Mouse (Mus musculus) lung, postnatal 0 days (tissue): ENCODE data around the gene Slc4a1. TPM values are rescaled to one million over a fixed set of nuclear protein-coding genes. Genes with fewer than 3 reads are reported as not detected.
"Not testable (repeated sequence)": the region's sequence is repeated elsewhere in the genome, so short reads cannot be mapped to it uniquely, and the experiment has no call there.

Source experiments
- ATAC-seq: fragments of 200-750 bp; cut with Nextera tagmentation; 2 replicates; pipeline ENCODE4 v1.8.0; 2017; ENCODE audit warnings: moderate library complexity
- DNase-seq: peaks from one replicate; pipeline ENCODE4 v3.0.0-alpha.2; 2016; ENCODE audit warnings: low spot score
- H3K27ac ChIP-seq: fragments of 300-500 bp; sonication (generic); 2 replicates; pipeline ENCODE4 v1.5.1; 2014; ENCODE audit warnings: antibody characterized with exemption, mild to moderate bottlenecking, low read length, mixed read lengths
- H3K27me3 ChIP-seq: fragments of 300-500 bp; sonication (generic); replicated peaks from 2 replicates; pipeline ENCODE4 v1.6.1; 2014; ENCODE audit warnings: low read length, mixed read lengths; ENCODE audit not compliant: insufficient read depth
- H3K36me3 ChIP-seq: fragments of 300-500 bp; sonication (generic); 2 replicates; pipeline ENCODE4 v1.6.1; 2014; ENCODE audit warnings: low read length, mixed read lengths; ENCODE audit not compliant: insufficient read depth
- H3K4me1 ChIP-seq: fragments of 300-500 bp; sonication (generic); 2 replicates; pipeline ENCODE4 v1.6.1; 2014; ENCODE audit warnings: antibody characterized with exemption, low read depth, low read length, mixed read lengths; ENCODE audit not compliant: insufficient read depth
- H3K4me2 ChIP-seq: fragments of 300-500 bp; sonication (generic); replicated peaks from 2 replicates; pipeline ENCODE4 v1.6.1; 2014; ENCODE audit warnings: low read depth, mild to moderate bottlenecking, low read length, moderate library complexity, mixed read lengths
- H3K4me3 ChIP-seq: fragments of 300-500 bp; sonication (generic); 2 replicates; pipeline ENCODE4 v1.5.1; 2014; ENCODE audit warnings: low read depth, low read length
- H3K9ac ChIP-seq: fragments of 300-500 bp; sonication (generic); replicated peaks from 2 replicates; pipeline ENCODE4 v1.6.1; 2014; ENCODE audit warnings: low read depth, mild to moderate bottlenecking
- H3K9me3 ChIP-seq: fragments of 300-500 bp; sonication (generic); 2 replicates; pipeline ENCODE4 v1.6.1; 2016; ENCODE audit warnings: low read length, mixed read lengths
- CTCF ChIP-seq: IDR thresholded peaks from 2 replicates; pipeline ENCODE4 v1.5.1; 2016; ENCODE audit warnings: antibody characterized with exemption, mild to moderate bottlenecking
- EP300 ChIP-seq: IDR thresholded peaks from 2 replicates; pipeline ENCODE4 v1.6.1; 2016; ENCODE audit warnings: antibody characterized with exemption, mild to moderate bottlenecking, control low read depth
- WGBS: fragments of 180-500 bp; shearing (Covaris S2); extraction: QIAGEN DNeasy Blood & Tissue Kit; methylation state at CpG from one replicate; pipeline ENCODE4 v1.1.7; 2014; 5-methylcytosine and 5-hydroxymethylcytosine counted together
- polyA plus RNA-seq: library from polyadenylated mRNA; unstranded; fragments of >200 nt; fragmentation: Nextera tagmentation; extraction: Ambion mirVana; gene quantifications from 2 replicates; pipeline ENCODE4 v1.2.1, GENCODE M21; 2015

Gene Slc4a1
- polyA plus RNA-seq, 1 experiment from 2014 or later, result 9.8 TPM

- Histone ChIP-seq H3K27ac (no peak overlapping the region), H3K9ac (no peak overlapping the region), H3K36me3 (no peaks in the 10 kb centered on the region), H3K9me3 (no peaks in the 10 kb centered on the region), H3K4me2 (no peak overlapping the region), H3K27me3 (peaks cover 14% of the 10 kb centered on the region; the same call in 1 of the 2 replicates), H3K4me3 (no peak overlapping the region), H3K4me1 (peaks cover 10% of the 10 kb centered on the region)
- TF ChIP-seq EP300, result no peak
- TF ChIP-seq CTCF, result no peak
- no peak for DNase-seq
- ATAC-seq, result no peak
- WGBS, result 8% methylated on average over 5 of the region's 5 CpGs
These were observed 29.2 kb upstream of the Slc4a1 start for GRCm38 (mm10) chr11:102395250-102395649.

GRCm38 (mm10) chr11:102394421-102395124 lies 28.6 kb upstream of the Slc4a1 start:
- Histone ChIP-seq H3K27ac (no peak overlapping the region), H3K4me1 (peaks cover 6% of the 10 kb centered on the region), H3K9me3 (no peaks in the 10 kb centered on the region), H3K27me3 (peaks cover 12% of the 10 kb centered on the region; the same call in 1 of the 2 replicates), H3K4me2 (no peak overlapping the region), H3K4me3 (no peak overlapping the region), H3K36me3 (no peaks in the 10 kb centered on the region), H3K9ac (no peak overlapping the region)
- DNase-seq (no peak), ATAC-seq (no peak)
- TF ChIP-seq EP300 (no peak), CTCF (no peak)
- WGBS, result 81% methylated on average over 9 of the region's 9 CpGs

GRCm38 (mm10) chr11:102393719-102394420 lies 27.9 kb upstream of the Slc4a1 start:
- peaks cover 6% of the 10 kb centered on the region; the same call in 1 of the 2 replicates for H3K4me1 ChIP-seq
- no peak overlapping the region for H3K9ac ChIP-seq
- no peak overlapping the region for H3K27ac ChIP-seq
- ATAC-seq (peak; percentile 8; the same call in 1 of the 2 replicates), DNase-seq (no peak)
- H3K4me2 ChIP-seq, result peak overlapping the region; percentile 67
- H3K4me3 ChIP-seq, result peak overlapping the region; percentile 24
- WGBS, result 9% methylated on average over 17 of the region's 17 CpGs
- no peak for TF ChIP-seq EP300
- no peak for TF ChIP-seq CTCF
- 0 out of 2 replicates have a peak, but pooled peaks cover 5% of the 10 kb centered on the region for H3K27me3 ChIP-seq
- H3K36me3 ChIP-seq, result no peaks in the 10 kb centered on the region
- no peaks in the 10 kb centered on the region for H3K9me3 ChIP-seq

- WGBS, result 1% methylated on average over 25 of the region's 34 CpGs
These were observed 27.2 kb upstream of the Slc4a1 start, which contains the start of gene Rundc3a for GRCm38 (mm10) chr11:102393238-102393634. TSS of gene Rundc3a (plus strand) at chr11:102393403.

GRCm38 (mm10) chr11:102392441-102393237 lies 26.6 kb upstream of the Slc4a1 start:
- peak overlapping the region; percentile 24; the same call in 1 of the 2 replicates for H3K4me3 ChIP-seq
- H3K27ac ChIP-seq, result no peak overlapping the region
- H3K4me2 ChIP-seq, result peak overlapping the region; percentile 67
- DNase-seq (no peak), ATAC-seq (peak; percentile 12)
- H3K27me3 ChIP-seq, result 0 out of 2 replicates have a peak, but pooled peaks cover 2% of the 10 kb centered on the region
- H3K9me3 ChIP-seq, result no peaks in the 10 kb centered on the region
- TF ChIP-seq EP300 (no peak), CTCF (no peak)
- no peaks in the 10 kb centered on the region for H3K36me3 ChIP-seq
- no peak overlapping the region for H3K9ac ChIP-seq
- H3K4me1 ChIP-seq, result peaks cover 6% of the 10 kb centered on the region; the same call in 1 of the 2 replicates
- 14% methylated on average over 15 of the region's 15 CpGs for WGBS

More at GRCm38 (mm10) chr11:102393238-102393634, 27.2 kb upstream of the Slc4a1 start, which contains the start of gene Rundc3a:
- no peaks in the 10 kb centered on the region for H3K9me3 ChIP-seq
- TF ChIP-seq CTCF, result no peak
- no peak for TF ChIP-seq EP300
- H3K9ac ChIP-seq, result no peak within 1 kb of the TSS
- H3K27ac ChIP-seq, result no peak within 1 kb of the TSS
- peak within 1 kb of the TSS; percentile 67 for H3K4me2 ChIP-seq
- ATAC-seq (peak; percentile 88), DNase-seq (peak; percentile 84)
- H3K4me3 ChIP-seq, result peak within 1 kb of the TSS; percentile 24
- H3K27me3 ChIP-seq, result 0 out of 2 replicates have a peak, but pooled peaks cover 5% of the 10 kb centered on the region
- H3K4me1 ChIP-seq, result peaks cover 6% of the 10 kb centered on the region; the same call in 1 of the 2 replicates
- no peaks in the 10 kb centered on the region for H3K36me3 ChIP-seq

GRCm38 (mm10) chr11:102389436-102389835 lies 23.4 kb upstream of the Slc4a1 start:
- H3K27ac ChIP-seq, H3K4me3 ChIP-seq, H3K4me2 ChIP-seq, H3K9me3 ChIP-seq, H3K36me3 ChIP-seq, ATAC-seq, H3K4me1 ChIP-seq, DNase-seq, H3K27me3 ChIP-seq, H3K9ac ChIP-seq: not testable (repeated sequence)
- 79% methylated on average over 4 of the region's 5 CpGs for WGBS
